Mouse (Mus musculus) limb, embryonic 13.5 days (tissue): Measurements from ENCODE around the gene Trpv4. TPM values are rescaled to one million over a fixed set of nuclear protein-coding genes. Genes with fewer than 3 reads are reported as not detected.

Source experiments
- ATAC-seq: fragments of 200-750 bp; cut with Nextera tagmentation; 2 replicates; pipeline ENCODE4 v1.8.0; 2017; ENCODE audit warnings: low read depth, moderate number of reproducible peaks, moderate TSS enrichment; ENCODE audit not compliant: low FRiP score
- H3K27ac ChIP-seq: fragments of 300-500 bp; sonication (generic); 2 replicates; pipeline ENCODE4 v1.5.1; 2015; ENCODE audit warnings: inconsistent platforms, mild to moderate bottlenecking, moderate library complexity
- H3K27me3 ChIP-seq: fragments of 300-500 bp; sonication (generic); 2 replicates; pipeline ENCODE4 v1.6.1; 2015; ENCODE audit warnings: mild to moderate bottlenecking, inconsistent platforms
- H3K36me3 ChIP-seq: fragments of 300-500 bp; sonication (generic); 2 replicates; pipeline ENCODE4 v1.6.1; 2015; ENCODE audit warnings: inconsistent platforms, mild to moderate bottlenecking, moderate library complexity
- H3K4me1 ChIP-seq: fragments of 300-500 bp; sonication (generic); 2 replicates; pipeline ENCODE4 v1.6.1; 2015; ENCODE audit warnings: inconsistent platforms
- H3K4me2 ChIP-seq: fragments of 300-500 bp; sonication (generic); replicated peaks from 2 replicates; pipeline ENCODE4 v1.6.1; 2015; ENCODE audit warnings: inconsistent platforms, mild to moderate bottlenecking, moderate library complexity
- H3K4me3 ChIP-seq: fragments of 300-500 bp; sonication (generic); 2 replicates; pipeline ENCODE4 v1.5.1; 2015; ENCODE audit warnings: moderate library complexity, mild to moderate bottlenecking, inconsistent platforms
- H3K9ac ChIP-seq: fragments of 300-500 bp; sonication (generic); 2 replicates; pipeline ENCODE4 v1.6.1; 2015; ENCODE audit warnings: mild to moderate bottlenecking, inconsistent platforms
- H3K9me3 ChIP-seq: fragments of 300-500 bp; sonication (generic); 2 replicates; pipeline ENCODE4 v1.6.1; 2016; ENCODE audit warnings: inconsistent platforms
- WGBS: fragments of 180-500 bp; shearing (Covaris S2); methylation state at CpG from one replicate; pipeline ENCODE4 v1.1.7; 2015; 5-methylcytosine and 5-hydroxymethylcytosine counted together
- polyA plus RNA-seq: library from polyadenylated mRNA; unstranded; fragments of >200 nt; fragmentation: Nextera tagmentation; extraction: Ambion mirVana; gene quantifications from 2 replicates; pipeline ENCODE4 v1.2.1, GENCODE M21; 2015

The Trpv4 gene
- polyA plus RNA-seq, 1 experiment from 2014 or later = 11.8 TPM

DNA sequence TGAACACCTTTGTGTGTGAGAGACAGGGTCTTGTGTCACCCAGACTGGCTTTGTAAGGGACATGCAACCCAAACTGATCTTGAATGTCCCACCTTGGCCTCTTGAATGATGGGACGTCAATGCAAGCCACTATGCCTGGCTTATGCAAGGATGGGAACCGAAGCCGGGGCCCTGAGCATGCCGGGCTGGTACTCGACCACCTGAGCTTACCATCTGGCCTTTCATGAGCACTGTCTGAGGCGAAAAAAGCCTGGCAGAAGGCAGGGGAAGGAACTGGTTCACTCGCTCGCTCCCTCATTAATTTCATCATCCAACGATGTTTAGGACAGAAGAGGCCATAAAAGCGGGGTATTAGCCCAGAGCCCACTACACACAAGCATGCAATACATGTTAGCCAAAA is 17.4 kb downstream of the Trpv4 start:
- WGBS = 73% methylated on average over 10 of the region's 10 CpGs
- no peak for ATAC-seq
- no peak overlapping the region for H3K4me3 ChIP-seq

DNA sequence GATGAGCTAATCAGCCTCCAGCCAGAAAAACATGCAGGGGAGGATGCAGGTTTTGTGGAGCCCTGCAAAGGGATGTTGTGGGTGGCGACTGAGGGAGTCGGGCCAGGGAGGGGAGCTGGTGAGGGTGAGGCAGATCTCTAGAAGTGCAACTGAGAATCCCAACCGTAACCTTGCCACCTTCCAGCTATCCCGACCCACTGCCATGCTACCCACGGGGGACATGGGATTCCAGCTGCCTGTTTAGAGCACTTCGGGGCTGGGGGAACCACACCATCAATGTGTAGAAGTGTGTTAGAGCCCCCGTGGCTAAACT is 18.6 kb downstream of the Trpv4 start:
- peak overlapping the region; percentile 55 for H3K4me2 ChIP-seq
- peak overlapping the region; percentile 17; the same call in 1 of the 2 replicates for H3K4me3 ChIP-seq

More for the DNA sequence above, 17.4 kb downstream of the Trpv4 start:
- Histone ChIP-seq H3K4me2 (no peak overlapping the region), H3K9me3 (no peaks in the 10 kb centered on the region), H3K27ac (no peak overlapping the region), H3K4me1 (peaks cover 17% of the 10 kb centered on the region), H3K9ac (no peak overlapping the region), H3K36me3 (no peaks in the 10 kb centered on the region), H3K27me3 (peaks cover 42% of the 10 kb centered on the region)

DNA sequence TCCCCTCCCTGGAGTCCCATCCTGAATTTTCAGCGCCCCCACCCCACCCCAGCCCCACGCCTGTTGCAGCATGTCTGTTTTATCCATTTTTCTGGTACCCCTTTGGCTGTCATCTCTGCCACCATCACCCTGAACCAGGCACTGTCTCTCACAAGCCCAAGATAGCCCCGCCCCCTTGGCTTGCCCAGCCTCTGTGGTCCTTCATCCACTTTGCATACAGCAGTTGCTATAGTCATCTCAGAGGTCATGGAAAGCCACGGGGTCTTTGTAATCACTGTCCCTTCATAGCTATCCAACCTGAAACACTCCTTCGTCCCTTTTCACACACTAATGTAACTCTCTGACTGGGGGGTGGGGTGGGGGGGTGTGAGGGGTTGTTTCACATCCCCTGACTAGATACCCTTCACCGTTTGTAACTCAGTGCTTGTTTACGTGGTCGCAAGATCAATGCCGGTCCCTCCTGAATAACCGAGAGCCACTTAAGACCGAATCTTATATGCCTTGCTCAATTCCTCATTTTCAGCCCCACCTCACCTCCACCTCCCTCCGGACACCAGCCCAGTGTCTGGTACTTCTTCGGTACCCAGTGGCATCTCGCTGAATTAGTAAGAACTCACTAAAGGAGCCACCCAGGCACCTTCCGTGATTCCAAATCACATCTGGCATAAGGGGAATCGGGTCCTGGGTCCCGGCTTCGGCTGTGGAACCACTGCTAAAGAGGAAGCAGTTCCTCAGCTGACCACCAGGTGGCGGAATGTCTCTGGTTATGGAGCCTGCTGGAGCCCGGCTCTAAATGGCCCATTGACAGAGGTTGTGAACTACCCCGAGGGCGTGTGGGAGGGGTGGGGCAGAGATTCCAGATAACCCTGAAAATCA is 19.2 kb downstream of the Trpv4 start:
- ATAC-seq = peak; percentile 64; the same call in 1 of the 2 replicates
- WGBS = 11% methylated on average over 22 of the region's 22 CpGs
- Histone ChIP-seq H3K27ac (no peak overlapping the region), H3K4me3 (peak overlapping the region; percentile 17; the same call in 1 of the 2 replicates), H3K4me2 (peak overlapping the region; percentile 55), H3K36me3 (no peaks in the 10 kb centered on the region), H3K9me3 (no peaks in the 10 kb centered on the region), H3K9ac (peak overlapping the region; percentile 48; the same call in 1 of the 2 replicates), H3K27me3 (peaks cover 43% of the 10 kb centered on the region), H3K4me1 (peaks cover 8% of the 10 kb centered on the region)

More for the DNA sequence above, 18.6 kb downstream of the Trpv4 start:
- no peak overlapping the region for H3K27ac ChIP-seq
- 29% methylated on average over 7 of the region's 7 CpGs for WGBS
- peaks cover 10% of the 10 kb centered on the region for H3K4me1 ChIP-seq
- peak; percentile 51; the same call in 1 of the 2 replicates for ATAC-seq
- H3K9me3 ChIP-seq = no peaks in the 10 kb centered on the region
- no peaks in the 10 kb centered on the region for H3K36me3 ChIP-seq
- H3K27me3 ChIP-seq = peaks cover 43% of the 10 kb centered on the region
- no peak overlapping the region for H3K9ac ChIP-seq

DNA sequence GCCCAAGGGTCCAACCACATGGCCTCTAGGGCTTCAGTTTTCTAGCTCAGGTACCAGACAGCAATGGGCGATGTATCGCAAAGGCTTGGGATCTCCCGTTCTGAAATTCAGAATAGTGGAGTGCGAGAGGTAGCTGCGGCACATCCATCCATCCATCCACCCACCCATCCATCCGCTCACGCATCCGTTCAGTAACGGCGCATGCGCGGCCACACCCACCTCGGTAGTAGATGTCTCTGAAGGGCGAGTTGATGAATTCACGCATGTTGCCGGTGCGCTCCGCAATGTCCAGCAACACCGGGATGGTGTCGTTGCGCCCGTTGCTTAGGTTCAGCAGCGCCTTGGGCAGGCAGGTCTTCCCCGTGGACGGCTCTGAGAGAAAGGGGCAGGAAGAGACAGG is 22.1 kb downstream of the Trpv4 start:
- no peak for ATAC-seq
- H3K4me2 ChIP-seq = no peak overlapping the region
- WGBS = 81% methylated on average over 25 of the region's 25 CpGs
- H3K27ac ChIP-seq = no peak overlapping the region
- H3K4me1 ChIP-seq = peaks cover 8% of the 10 kb centered on the region
- no peaks in the 10 kb centered on the region for H3K9me3 ChIP-seq
- H3K9ac ChIP-seq = no peak overlapping the region
- H3K4me3 ChIP-seq = no peak overlapping the region
- no peaks in the 10 kb centered on the region for H3K36me3 ChIP-seq
- peaks cover 38% of the 10 kb centered on the region for H3K27me3 ChIP-seq

DNA sequence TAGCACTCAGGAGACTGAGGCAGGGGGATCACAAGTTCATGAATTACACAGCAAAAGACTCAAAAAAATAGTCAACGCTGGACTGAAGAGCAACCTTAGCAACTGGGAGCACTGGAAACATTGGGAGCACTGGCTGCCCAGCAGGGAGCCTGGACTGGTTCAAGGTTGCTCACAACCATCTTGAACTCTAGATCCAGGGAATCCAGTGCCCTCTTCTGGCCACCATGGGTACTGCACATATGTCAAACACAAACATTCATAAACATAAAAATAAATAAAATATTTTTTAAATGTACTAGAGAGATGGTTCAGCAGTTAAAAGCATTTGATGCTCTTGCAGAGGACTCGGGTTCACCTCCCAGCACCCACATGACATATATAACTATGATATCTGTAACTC is 26.9 kb downstream of the Trpv4 start:
- ATAC-seq = no peak
- WGBS = 54% methylated on average over 2 of the region's 2 CpGs
- Histone ChIP-seq H3K4me1 (no peaks in the 10 kb centered on the region), H3K36me3 (peaks cover 12% of the 10 kb centered on the region; the same call in 1 of the 2 replicates), H3K9me3 (no peaks in the 10 kb centered on the region), H3K9ac (no peak overlapping the region), H3K4me2 (no peak overlapping the region), H3K4me3 (no peak overlapping the region), H3K27me3 (peaks cover 6% of the 10 kb centered on the region), H3K27ac (no peak overlapping the region)

DNA sequence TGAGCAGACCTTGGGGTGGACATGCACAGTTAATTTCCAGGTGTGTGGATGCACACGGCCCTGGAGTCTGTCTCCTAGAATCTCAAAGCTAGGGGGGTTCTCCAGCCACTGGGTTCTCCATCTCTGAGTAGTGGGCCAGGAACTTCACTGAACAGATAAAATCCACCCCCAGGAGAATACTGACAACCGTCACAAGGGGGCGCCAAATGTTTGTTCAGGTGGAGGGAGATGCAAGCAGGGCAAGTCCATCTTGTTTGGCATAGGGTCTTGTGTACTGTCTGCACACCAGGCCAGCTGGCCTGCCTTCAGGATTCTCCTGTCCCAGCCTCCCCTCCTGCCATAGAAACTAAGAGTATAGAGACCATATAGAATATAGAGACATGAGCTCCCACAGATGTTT is 32.6 kb downstream of the Trpv4 start:
- H3K9me3 ChIP-seq = no peaks in the 10 kb centered on the region
- WGBS = 23% methylated on average over 3 of the region's 3 CpGs
- H3K27me3 ChIP-seq = peaks cover 12% of the 10 kb centered on the region; the same call in 1 of the 2 replicates
- H3K4me1 ChIP-seq = no peaks in the 10 kb centered on the region
- peaks cover 12% of the 10 kb centered on the region; the same call in 1 of the 2 replicates for H3K36me3 ChIP-seq
- no peak overlapping the region for H3K4me2 ChIP-seq
- no peak overlapping the region for H3K27ac ChIP-seq
- H3K9ac ChIP-seq = no peak overlapping the region
- ATAC-seq = no peak
- no peak overlapping the region for H3K4me3 ChIP-seq

DNA sequence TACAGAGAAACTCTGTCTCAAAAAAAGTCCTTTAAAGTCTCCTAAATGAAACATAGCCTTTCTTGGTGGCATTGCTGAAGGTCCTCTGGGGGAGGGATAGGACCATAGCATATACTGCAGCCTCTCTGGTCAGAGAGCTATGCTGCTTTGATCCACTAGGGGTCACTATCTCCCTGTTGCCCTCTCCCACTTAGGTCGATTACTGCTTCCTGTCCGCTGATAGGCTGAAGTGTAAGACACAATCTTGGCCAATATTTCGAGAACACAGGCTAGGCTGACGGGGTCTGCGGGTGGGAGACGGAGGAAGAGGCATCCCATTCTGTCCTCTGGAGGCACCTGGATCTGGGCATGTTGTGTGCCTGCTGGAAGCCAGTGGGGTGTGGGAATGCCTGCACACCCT is 37.9 kb downstream of the Trpv4 start:
- 47% methylated on average over 6 of the region's 6 CpGs for WGBS
- H3K9ac ChIP-seq = no peak overlapping the region
- no peak overlapping the region for H3K4me2 ChIP-seq
- no peak overlapping the region for H3K4me3 ChIP-seq
- ATAC-seq = no peak
- H3K9me3 ChIP-seq = no peaks in the 10 kb centered on the region
- H3K36me3 ChIP-seq = no peaks in the 10 kb centered on the region
- no peaks in the 10 kb centered on the region for H3K4me1 ChIP-seq
- H3K27me3 ChIP-seq = peaks cover 12% of the 10 kb centered on the region; the same call in 1 of the 2 replicates
- no peak overlapping the region for H3K27ac ChIP-seq

DNA sequence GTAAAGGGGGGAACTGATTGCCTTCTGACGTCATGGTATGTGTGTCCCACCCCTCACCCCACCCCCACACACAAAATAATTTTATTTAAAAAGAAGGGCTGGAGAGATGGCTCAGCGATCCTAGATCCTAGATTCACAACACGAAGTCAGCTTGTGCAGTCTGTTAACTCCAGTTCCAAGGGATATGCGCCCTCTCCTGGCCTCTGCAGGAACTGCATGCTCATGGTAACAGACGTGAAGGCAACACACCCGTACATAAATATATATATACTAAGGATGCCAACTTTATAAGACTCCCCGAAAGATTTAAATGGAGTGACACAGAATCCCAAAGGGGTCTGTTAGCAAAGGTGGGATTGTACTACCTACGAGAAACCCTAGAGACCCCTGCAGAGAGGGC is 39.4 kb downstream of the Trpv4 start:
- H3K27me3 ChIP-seq = peaks cover 9% of the 10 kb centered on the region; the same call in 1 of the 2 replicates
- no peak overlapping the region for H3K27ac ChIP-seq
- no peaks in the 10 kb centered on the region for H3K4me1 ChIP-seq
- no peak overlapping the region for H3K4me2 ChIP-seq
- no peaks in the 10 kb centered on the region for H3K9me3 ChIP-seq
- H3K4me3 ChIP-seq = no peak overlapping the region
- no peak for ATAC-seq
- 29% methylated on average over 8 of the region's 8 CpGs for WGBS
- H3K36me3 ChIP-seq = no peaks in the 10 kb centered on the region
- no peak overlapping the region for H3K9ac ChIP-seq

DNA sequence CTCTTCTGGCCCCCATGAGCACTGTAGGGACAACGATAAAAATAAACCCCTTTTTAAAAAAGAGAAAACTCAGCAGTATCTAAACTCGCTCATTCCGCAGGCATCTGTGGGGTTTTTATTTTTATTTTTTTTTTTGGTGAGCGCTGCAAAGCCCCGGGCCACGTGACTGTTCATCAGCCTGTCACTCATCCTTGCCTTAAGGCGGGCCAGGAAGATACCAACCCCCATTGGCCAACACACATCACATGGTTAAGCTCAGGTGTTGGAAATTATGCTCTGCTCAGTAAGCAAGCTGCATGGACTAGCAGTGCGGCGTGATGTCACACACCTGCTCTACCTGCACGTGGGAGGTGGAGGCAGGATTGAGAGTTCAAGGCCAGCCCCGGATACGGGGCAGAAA is 40.4 kb downstream of the Trpv4 start:
- no peaks in the 10 kb centered on the region for H3K9me3 ChIP-seq
- H3K4me3 ChIP-seq = no peak overlapping the region
- no peaks in the 10 kb centered on the region for H3K36me3 ChIP-seq
- H3K4me2 ChIP-seq = no peak overlapping the region
- ATAC-seq = no peak
- H3K4me1 ChIP-seq = no peaks in the 10 kb centered on the region
- H3K27ac ChIP-seq = no peak overlapping the region
- WGBS = 77% methylated on average over 12 of the region's 12 CpGs
- no peak overlapping the region for H3K9ac ChIP-seq
- H3K27me3 ChIP-seq = peaks cover 16% of the 10 kb centered on the region; the same call in 1 of the 2 replicates

DNA sequence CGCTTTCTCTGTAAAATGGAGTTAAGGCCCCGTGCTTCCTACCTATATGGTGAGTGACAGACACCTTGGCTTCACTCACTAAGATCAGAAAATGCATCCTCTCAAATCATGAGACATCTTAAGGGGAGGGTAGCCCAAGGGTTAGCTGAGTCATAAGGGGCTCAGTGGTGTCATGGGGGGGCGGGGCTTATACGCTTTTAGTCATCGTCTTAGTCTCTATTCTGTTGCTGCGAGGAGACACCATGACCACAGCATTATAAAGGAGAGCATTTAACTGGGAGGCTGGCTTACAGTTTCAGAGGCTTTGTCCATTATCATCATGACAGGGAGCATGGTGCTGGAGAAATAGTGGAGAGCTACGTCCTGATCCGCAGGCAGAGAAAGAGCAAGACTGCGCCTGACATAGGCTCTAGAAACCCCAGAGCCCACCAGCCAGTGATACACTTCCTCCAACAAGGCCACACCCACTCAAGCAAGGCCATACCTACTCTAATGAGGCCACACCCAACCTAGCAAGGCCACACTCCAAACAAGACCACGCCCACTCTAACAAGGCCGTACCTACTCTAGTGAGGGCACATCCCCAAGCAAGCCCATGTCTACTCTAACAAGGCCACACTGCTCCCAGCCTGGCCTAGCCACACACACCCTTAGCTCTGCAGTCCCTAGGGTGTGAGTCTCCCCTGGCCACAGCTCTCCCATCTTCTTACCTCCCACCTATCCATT is 41.7 kb downstream of the Trpv4 start:
- H3K4me1 ChIP-seq = no peaks in the 10 kb centered on the region
- H3K27ac ChIP-seq = no peak overlapping the region
- H3K27me3 ChIP-seq = peaks cover 20% of the 10 kb centered on the region
- ATAC-seq = no peak
- 82% methylated on average over 11 of the region's 11 CpGs for WGBS
- no peak overlapping the region for H3K9ac ChIP-seq
- H3K9me3 ChIP-seq = no peaks in the 10 kb centered on the region
- H3K4me2 ChIP-seq = no peak overlapping the region
- no peak overlapping the region for H3K4me3 ChIP-seq
- H3K36me3 ChIP-seq = no peaks in the 10 kb centered on the region

DNA sequence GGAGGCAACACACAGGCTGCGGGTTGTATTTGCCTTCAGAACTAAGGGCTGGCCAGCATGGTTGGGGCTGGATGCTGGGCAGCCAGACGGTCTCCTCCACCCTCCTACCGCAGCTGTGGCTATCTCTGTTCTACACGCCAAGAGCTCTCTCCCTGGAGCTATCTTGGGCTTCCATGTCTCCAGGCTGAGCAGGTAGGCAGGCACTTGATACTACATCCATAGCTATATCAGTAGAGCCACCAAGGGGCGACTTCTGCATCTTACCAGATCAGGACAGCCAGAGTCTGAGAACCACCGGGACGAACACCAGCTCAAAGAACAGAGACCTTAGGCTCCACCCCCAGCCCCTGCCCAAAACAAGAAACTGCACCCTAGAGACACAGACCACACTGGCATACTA is 43.4 kb downstream of the Trpv4 start:
- Histone ChIP-seq H3K4me3 (no peak overlapping the region), H3K9me3 (no peaks in the 10 kb centered on the region), H3K27ac (no peak overlapping the region), H3K9ac (no peak overlapping the region), H3K36me3 (no peaks in the 10 kb centered on the region), H3K4me2 (no peak overlapping the region), H3K4me1 (no peaks in the 10 kb centered on the region), H3K27me3 (peaks cover 32% of the 10 kb centered on the region)
- no peak for ATAC-seq
- 66% methylated on average over 7 of the region's 7 CpGs for WGBS

DNA sequence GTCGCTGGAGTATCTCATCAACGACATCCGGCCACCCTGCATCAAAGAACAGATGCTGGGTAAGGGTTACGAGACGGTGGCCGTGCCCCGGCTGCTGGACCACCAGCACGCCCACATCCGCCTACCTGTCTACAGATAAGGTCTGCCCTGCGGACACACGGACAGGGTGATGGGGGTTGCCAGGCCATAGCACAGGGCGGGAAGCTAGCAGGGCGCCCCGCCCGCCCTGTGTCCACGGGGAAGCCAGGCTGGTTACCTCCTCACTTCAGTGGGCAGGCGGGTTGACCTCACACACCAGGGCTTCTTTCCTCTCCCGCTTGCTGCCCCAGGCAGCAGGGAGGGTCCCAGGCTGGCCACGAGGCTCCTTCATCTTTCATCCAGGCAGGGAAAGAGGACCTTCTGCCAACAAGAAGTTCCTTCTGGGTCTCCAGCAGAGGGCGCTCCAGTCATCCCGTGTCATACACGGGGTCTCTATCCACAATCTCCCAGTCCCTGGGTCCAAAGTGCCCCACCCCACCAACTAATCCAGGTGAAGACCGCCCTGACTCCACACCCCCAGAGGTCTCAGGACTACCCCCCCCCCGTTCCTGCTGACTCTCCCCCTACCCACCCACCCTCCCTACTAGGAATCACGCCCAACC is 46.1 kb downstream of the Trpv4 start:
- Histone ChIP-seq H3K27me3 (peaks cover 44% of the 10 kb centered on the region), H3K9me3 (no peaks in the 10 kb centered on the region), H3K27ac (no peak overlapping the region), H3K36me3 (no peaks in the 10 kb centered on the region), H3K4me3 (no peak overlapping the region), H3K4me1 (peaks cover 25% of the 10 kb centered on the region), H3K4me2 (no peak overlapping the region), H3K9ac (no peak overlapping the region; the same call in 1 of the 2 replicates)
- ATAC-seq = no peak
- 53% methylated on average over 25 of the region's 25 CpGs for WGBS
